Mouse (Mus musculus) adrenal gland (tissue): ENCODE measurements around the gene Alx3.
"Not testable (repeated sequence)": the region's sequence is repeated elsewhere in the genome, so short reads cannot be mapped to it uniquely, and the experiment has no call there.

Source experiments
- intact Hi-C: fragments of 180-260 bp; cut with DNase I; formaldehyde crosslinking; loops from one replicate; pipeline ENCODE4 v1.15.1; 2025

Alx3 gene

GRCm38 (mm10) chr3:107622537-107622936 lies 27.7 kb downstream of the Alx3 start:
- intact Hi-C loops = no loop called here

GRCm38 (mm10) chr3:107624424-107624823 lies 29.6 kb downstream of the Alx3 start:
- intact Hi-C loops = no loop called here

GRCm38 (mm10) chr3:107625536-107625935 lies 30.7 kb downstream of the Alx3 start:
- intact Hi-C loops = no loop called here

DNA sequence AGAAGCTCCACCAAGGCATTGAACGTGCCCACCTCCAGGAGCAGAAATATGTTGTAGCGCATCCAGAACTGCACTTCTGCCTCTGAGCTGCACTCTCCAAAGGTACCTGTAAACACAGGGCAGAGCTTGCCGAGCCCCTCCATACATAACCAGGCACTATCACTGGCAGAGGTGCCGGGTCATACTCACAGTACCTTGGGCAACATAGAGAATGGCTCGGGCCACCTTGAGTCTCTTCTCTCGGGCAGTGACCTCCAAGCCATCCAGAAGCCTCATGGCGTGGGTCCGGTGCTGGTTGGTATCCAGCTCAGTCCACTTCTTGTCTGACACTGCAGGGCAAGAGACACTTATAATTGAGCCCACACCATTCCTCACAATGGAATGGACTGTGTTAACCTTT lies 31.9 kb downstream of the Alx3 start:
- intact Hi-C loops = no loop called here

GRCm38 (mm10) chr3:107627641-107628040 lies 32.8 kb downstream of the Alx3 start:
- intact Hi-C loops = no loop called here

GRCm38 (mm10) chr3:107628551-107628950 lies 33.7 kb downstream of the Alx3 start:
- intact Hi-C loops = no loop called here

DNA sequence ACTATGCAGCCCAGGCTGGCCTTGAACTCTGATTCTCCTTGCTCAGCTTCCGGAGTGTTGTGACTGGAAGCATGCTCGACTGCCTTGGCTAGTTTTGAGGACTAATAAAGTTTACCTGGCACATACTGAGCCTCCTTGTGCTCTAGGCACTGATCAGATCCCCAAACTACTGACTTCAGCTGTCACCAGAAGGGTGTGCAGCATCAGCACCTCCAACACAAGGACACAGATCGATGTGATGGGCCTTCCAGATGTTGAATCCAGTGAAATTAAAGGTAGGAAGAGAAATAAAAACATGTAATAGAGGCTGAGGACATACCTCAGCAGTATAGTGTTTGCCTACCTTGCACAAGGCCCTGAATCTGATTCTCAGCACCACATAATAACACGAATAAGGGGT lies 34.6 kb downstream of the Alx3 start:
- intact Hi-C loops = no loop called here

DNA sequence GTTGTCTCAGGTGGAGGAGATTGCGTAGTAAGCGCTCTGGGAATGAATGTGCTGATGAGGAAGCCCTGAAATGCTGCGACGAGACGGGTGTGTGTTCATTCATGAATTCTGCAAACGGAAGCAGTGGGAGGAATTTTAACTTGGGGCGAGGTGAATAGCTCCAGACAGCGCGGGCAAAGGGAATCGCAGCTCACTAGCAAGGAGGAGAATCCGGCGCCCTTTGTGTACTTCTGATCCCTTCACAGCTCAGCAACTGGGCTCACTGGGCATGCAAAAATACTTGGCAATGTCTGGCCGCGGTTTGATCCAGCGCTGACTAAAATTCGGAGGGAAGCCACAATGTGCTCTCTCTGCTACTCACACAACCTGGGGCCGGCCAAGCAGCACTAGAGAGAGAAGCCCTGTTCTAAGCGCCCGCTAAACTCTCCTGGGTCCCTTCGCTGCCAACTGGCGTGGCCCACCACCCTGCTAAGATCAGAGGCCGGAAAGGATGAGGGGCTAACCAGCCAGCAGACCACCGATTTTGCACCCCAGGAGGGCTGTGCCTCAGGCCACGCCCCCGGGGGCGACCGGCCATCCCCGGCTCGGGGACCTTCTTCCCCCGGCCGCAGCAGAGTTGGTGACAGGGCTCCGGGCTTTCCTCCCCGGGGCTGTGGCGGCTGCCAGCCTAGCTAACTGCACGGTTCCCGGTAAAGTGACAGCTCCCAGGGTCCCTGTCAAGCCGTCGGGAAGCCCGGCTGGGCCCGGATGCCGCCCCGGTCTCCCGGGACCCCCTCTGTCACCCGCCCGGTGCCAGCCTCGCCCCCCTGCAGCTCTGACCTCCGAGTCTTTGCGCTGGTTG lies 36.1 kb downstream of the Alx3 start, which contains the start of gene Gm10961:
Gm10961 (plus strand) TSS at position 641 of the 841 bp plus-strand sequence.
- intact Hi-C loops = no loop called here

DNA sequence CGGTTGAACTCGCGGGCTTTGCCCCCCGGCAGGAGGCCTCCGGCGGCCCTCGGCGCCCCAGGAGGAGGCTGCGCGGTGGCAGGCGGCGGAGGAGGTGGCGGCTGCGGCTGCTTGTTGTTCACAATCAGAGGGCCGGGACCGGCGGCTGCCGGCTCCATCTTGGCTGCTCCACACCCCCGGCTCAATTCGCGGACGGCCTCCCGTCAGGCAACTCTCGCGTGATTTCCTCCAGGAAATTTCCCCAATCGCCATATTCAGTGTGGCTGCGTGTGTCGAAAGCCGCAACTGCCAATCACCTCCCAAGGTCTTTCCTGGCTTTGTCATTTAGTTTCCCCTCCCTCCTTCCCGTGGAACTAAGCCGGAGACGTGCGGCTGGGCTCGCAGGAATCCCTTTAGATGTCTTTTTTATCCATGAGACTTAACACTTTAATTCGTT lies 36.7 kb downstream of the Alx3 start, which contains the start of gene Strip1:
Strip1 (minus strand) TSS at position 172 of the 436 bp plus-strand sequence.
- intact Hi-C loops = no loop called here

DNA sequence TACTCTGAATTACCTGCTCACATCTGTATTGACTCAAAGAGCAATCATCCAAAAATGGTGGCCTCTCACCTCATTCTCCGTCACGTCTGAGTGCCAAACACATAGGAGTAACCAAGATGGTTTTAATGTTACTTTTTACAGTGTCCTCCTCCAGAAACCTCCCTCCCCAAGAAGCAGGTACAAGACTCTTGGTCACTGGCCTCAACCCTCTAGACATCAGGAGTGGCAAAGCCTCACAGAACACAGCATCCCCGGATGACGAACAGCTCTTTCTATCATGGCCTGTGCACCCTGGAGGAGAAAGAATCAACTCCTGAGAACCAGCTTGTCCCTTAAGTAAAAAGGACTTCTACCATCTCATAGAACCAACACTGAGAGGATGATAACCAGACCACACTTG lies 38.0 kb downstream of the Alx3 start:
- intact Hi-C loops = no loop called here

DNA sequence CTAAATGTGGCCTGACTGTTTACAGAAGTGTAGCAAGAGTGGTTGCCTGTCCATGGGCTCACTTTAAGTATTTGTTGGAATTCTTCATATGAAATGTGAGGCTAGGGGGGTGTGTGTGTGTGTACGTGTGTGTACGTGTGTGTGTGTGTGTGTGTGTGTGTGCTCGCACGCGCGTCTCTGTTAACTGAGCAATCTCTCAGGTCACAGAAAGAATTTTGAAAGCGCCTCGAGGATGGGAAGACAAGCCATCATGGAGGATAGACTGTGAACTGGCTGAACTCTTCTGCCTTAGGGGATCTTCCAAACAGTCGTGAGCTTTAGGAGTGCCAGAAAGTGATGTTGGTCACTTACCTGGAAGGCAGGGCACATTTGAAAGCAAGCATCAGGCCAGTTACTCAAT lies 39.1 kb downstream of the Alx3 start:
- intact Hi-C loops = no loop called here

- intact Hi-C loops = no loop called here
Measured at GRCm38 (mm10) chr3:107635836-107636235, 41.0 kb downstream of the Alx3 start.

DNA sequence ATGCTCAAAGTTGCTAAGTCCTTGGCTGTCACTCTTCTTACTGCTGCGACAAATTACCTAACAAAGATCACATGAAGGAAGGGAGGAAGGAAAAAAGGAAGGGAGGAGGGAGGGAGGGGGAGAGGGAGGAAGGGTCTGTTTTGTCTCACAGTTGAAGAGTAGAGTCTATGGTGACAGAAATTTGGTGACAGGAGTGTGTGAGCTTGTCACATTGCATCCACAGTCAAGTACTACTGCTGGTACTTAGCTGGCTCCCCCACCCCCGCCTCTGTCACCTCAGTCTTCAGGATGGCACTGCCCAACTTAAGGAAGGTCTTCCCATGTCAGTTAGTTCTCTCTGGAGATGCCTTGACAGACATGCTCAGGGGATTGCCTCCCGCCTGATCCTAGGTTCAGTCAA lies 41.4 kb downstream of the Alx3 start:
- intact Hi-C loops = no loop called here

DNA sequence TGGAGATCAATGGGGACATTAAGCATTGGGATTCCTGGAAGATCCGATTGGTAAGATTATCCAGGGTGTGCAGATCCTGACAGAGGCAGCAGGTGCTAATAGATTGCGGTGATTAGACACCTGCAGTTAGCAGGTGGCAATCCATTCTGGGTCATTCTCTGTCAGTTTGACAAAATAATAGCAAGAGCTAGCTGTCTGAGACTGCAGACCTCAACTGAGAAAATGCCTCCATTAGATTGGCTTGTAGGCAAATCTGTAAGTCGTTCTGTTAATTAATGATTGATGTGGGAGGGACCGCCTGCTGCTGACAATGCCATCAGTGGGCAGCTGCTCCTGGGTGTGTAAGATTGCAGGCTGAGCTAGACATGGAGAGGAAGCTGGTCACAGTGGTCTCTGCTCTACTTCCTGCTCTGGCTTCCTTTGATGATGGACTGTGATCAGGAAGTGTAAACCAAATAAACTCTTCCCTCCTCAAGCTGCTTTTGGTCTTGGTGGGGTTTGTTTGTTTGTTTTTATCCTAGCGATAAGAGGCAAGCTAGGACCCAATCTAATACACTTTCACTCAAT lies 42.9 kb downstream of the Alx3 start:
- intact Hi-C loops = no loop called here

DNA sequence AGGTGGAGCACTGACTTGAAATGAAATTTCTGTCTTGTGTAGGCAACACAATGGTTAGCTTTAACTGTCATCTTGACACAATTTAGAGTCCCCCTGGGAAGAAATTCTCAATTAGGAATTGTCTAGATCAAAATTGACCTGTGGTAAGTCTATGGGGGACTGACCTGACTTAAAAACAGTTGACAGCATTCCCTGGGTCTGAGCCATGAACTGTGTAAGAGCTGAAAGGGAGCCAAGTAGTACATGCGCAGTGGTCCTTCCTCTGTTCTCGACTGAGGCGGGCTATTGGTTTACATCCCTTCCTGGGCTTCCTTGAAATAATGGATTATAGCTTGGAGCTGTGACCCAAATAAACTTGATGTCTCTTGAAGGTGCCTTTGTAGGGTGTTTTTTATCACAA lies 52.1 kb downstream of the Alx3 start:
- intact Hi-C loops = no loop called here

DNA sequence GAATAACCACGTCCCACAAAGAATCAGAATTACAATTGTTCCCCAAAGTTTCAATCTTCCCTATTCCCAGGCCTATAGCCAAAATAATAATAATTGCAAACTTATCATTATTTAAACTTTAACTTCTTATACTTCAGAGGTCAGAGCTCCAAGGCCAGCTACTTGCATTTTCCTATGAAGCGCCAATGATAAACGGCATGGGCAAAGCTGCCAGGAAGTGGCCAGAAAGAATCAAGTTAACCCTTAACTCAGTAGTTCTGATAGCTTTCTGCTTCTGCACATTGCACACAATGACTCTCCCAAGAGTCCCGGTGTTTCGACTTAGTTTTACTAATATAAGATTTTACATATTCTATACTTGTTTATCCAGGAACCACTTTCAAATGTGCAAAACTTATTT lies 55.4 kb downstream of the Alx3 start:
- intact Hi-C loops = not testable (repeated sequence)

DNA sequence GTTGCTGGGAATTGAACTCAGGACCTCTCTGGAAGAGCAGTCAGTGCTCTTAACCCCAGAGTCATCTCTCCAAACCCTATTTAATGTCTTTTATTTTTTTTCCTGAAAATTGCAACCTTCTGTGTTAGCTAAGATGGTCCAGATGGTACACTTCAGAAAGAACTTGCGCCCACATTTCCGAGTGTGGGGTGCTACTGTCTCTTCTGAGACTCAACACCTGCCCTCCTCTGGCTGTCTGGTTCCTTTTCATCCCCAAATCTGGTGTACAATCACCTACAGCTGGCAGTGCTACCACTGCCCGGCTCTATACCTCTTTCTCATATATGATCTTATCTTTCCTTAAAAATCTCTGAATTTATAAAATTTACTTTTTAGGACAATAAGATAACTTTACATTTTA lies 58.1 kb downstream of the Alx3 start:
- intact Hi-C loops = no loop called here

DNA sequence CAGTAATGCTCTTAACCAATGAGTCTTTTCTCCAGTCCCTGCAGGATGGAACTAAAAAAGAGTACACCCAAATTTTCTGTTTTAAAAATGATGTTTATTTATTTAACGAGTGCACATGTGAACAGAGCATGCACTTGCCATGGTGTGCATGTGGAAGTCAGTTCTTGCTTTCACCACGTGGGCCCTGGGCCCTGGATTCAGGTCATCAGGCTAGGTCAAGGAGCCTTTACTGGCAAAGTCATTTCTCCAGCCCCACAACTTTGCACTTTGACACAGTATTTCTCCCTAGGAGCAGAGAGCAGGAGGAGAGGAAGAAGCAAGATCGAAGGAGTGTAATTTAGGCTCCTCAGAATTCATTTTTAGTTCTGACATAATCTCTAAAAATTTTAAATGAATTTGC lies 60.0 kb downstream of the Alx3 start:
- intact Hi-C loops = no loop called here
